Mouse (Mus musculus) cortical plate, adult 2 months (tissue): ENCODE measurements around the gene Gprc5c. TPM values are rescaled to one million over a fixed set of nuclear protein-coding genes. Genes with fewer than 3 reads are reported as not detected.

Source experiments
- H3K27ac ChIP-seq: fragments of 200-500 bp; 2 replicates; pipeline ENCODE4 v1.5.1; 2012; ENCODE audit warnings: low read length, control low read depth, inconsistent platforms; ENCODE audit not compliant: insufficient read depth
- H3K4me1 ChIP-seq: fragments of 200-500 bp; 2 replicates; pipeline ENCODE4 v1.6.1; 2011; ENCODE audit warnings: low read length; ENCODE audit not compliant: control insufficient read depth, insufficient read depth
- H3K4me3 ChIP-seq: fragments of 200-500 bp; 2 replicates; pipeline ENCODE4 v1.5.1; 2011; ENCODE audit warnings: mild to moderate bottlenecking, low read length, control low read depth; ENCODE audit not compliant: insufficient read depth
- CTCF ChIP-seq: fragments of 200-500 bp; IDR thresholded peaks from 2 replicates; pipeline ENCODE4 v1.5.1; 2011; ENCODE audit warnings: mild to moderate bottlenecking, control low read depth, low read length; ENCODE audit not compliant: insufficient read depth; ENCODE audit errors: extremely low read depth
- POLR2A ChIP-seq: fragments of 200-500 bp; IDR thresholded peaks from 2 replicates; pipeline ENCODE4 v1.6.1; 2011; ENCODE audit warnings: mild to moderate bottlenecking, low read length, control low read depth; ENCODE audit not compliant: insufficient read depth; ENCODE audit errors: extremely low read depth
- polyA plus RNA-seq: library from polyadenylated mRNA; depleted of rRNA; stranded (reverse); fragments of >200 nt; gene quantifications from 2 replicates; pipeline ENCODE4 v1.2.3, GENCODE M21; 2012

Gene Gprc5c
- polyA plus RNA-seq, 1 experiment = 4.2 TPM

- no peak overlapping the region for H3K4me3 ChIP-seq
- no peak overlapping the region for H3K27ac ChIP-seq
- no peak for TF ChIP-seq POLR2A
- no peak for TF ChIP-seq CTCF
- no peaks in the 10 kb centered on the region for H3K4me1 ChIP-seq
Observed at GRCm38 (mm10) chr11:114829499-114830432, 21.2 kb upstream of the Gprc5c start.

DNA sequence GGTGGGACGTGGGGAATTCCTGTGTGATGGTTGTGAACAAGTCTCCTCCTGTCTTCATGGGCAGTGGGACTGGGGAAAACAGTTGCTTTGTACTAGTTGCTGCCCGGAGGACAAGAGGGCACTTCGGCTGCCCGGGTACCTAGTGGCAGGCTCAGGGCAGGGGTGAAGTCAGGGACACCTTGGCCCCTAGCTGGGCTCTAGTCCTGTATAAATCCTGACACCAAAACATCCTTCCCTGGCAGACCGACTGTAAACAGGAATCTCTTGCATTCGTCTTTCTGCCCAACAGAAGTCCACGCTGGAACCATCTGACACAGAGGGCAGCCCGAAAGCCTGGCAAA lies 20.5 kb upstream of the Gprc5c start:
- H3K4me3 ChIP-seq = no peak overlapping the region
- H3K27ac ChIP-seq = no peak overlapping the region
- TF ChIP-seq POLR2A = no peak
- TF ChIP-seq CTCF = no peak
- H3K4me1 ChIP-seq = no peaks in the 10 kb centered on the region

GRCm38 (mm10) chr11:114833166-114833565 lies 17.8 kb upstream of the Gprc5c start:
- TF ChIP-seq CTCF (no peak), POLR2A (no peak)
- Histone ChIP-seq H3K27ac (no peak overlapping the region), H3K4me1 (no peaks in the 10 kb centered on the region), H3K4me3 (no peak overlapping the region)

- no peaks in the 10 kb centered on the region for H3K4me1 ChIP-seq
- TF ChIP-seq POLR2A (no peak), CTCF (no peak)
- no peak overlapping the region for H3K4me3 ChIP-seq
- no peak overlapping the region for H3K27ac ChIP-seq
Observed at GRCm38 (mm10) chr11:114843818-114844463, 7.0 kb upstream of the Gprc5c start.

- TF ChIP-seq POLR2A (no peak), CTCF (no peak)
- Histone ChIP-seq H3K4me3 (no peak overlapping the region), H3K27ac (no peak overlapping the region), H3K4me1 (no peaks in the 10 kb centered on the region)
Observed at GRCm38 (mm10) chr11:114844464-114845220, 6.3 kb upstream of the Gprc5c start.

DNA sequence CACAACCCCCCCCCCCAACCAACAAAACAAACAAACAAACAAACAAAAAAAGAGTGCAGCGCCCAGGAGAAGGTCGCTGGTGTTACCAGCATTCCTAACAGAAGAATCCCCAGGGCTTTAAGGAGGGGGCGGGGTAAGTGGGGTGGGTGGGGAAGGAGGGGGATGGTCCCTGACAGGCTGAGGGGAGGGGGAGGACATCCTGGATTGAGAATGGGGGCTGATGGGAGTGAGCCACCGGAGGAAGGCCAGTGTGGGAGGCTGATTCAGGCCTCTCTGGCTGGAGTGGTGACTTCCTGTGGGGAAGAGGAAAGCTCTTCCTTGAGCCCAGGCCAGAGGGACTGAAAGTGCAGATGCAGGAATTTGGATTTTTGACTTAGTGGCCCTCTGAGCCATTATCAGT lies 4.6 kb upstream of the Gprc5c start:
- Histone ChIP-seq H3K4me1 (no peaks in the 10 kb centered on the region), H3K27ac (no peak overlapping the region), H3K4me3 (no peak overlapping the region)
- TF ChIP-seq POLR2A (no peak), CTCF (no peak)

- H3K27ac ChIP-seq = no peak overlapping the region
- H3K4me3 ChIP-seq = no peak overlapping the region
- H3K4me1 ChIP-seq = no peaks in the 10 kb centered on the region
- no peak for TF ChIP-seq CTCF
- TF ChIP-seq POLR2A = no peak
Observed at GRCm38 (mm10) chr11:114847008-114847407, 3.9 kb upstream of the Gprc5c start.

GRCm38 (mm10) chr11:114849572-114849971 lies 1.4 kb upstream of the Gprc5c start:
- H3K4me1 ChIP-seq = no peaks in the 10 kb centered on the region
- no peak overlapping the region for H3K4me3 ChIP-seq
- no peak overlapping the region for H3K27ac ChIP-seq
- TF ChIP-seq CTCF (no peak), POLR2A (no peak)

- Histone ChIP-seq H3K27ac (no peak overlapping the region), H3K4me1 (no peaks in the 10 kb centered on the region), H3K4me3 (no peak overlapping the region)
- no peak for TF ChIP-seq POLR2A
- no peak for TF ChIP-seq CTCF
Observed at GRCm38 (mm10) chr11:114850066-114850451, 893 bp upstream of the Gprc5c start.
